Mouse (Mus musculus) WW6 (cell line): ENCODE results near the gene Pced1b.
"Not testable (repeated sequence)": the region's sequence is repeated elsewhere in the genome, so short reads cannot be mapped to it uniquely, and the experiment has no call there.

ENCODE experiments used
- DNase-seq: peaks from one replicate; pipeline ENCODE4 v3.0.0-alpha.2; 2013; ENCODE audit warnings: low read depth, low spot score

Gene Pced1b

DNA sequence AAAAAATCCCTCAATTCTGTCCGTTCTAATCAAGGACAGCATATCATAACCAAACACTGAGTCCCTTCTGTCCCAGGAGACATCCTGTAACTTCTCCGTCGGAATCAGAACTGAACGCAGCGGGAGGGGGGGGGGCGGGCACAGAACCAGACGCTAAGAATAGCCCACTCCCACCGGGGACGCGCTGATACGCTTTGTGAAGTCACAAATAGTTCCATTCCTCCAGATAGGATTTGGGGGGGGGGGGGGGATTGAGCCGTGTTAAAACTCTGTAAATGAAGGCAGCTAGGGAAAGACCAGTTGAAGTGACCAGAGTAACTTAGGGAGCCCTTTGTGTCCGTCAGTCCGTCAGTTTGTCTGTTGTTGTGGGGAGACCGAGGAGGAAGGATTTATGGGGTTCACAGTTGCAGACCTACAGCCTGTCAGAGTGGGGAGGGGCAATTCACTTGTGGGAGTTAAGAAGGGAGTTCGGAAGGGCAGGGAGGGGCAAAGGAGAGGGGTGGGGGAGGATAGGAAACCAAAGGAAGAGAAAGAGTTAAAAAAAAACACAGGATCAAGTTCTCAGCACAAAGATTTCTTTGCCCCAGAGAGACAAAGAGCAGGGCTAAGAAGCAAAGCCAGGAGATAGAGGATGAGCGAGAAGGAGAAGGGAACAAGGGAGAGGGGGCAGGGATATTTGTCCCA, 91.6 kb downstream of the Pced1b start:
- DNase-seq: no peak

- no peak for DNase-seq
Measured at GRCm38 (mm10) chr15:97342336-97342735, 95.4 kb downstream of the Pced1b start.

- no peak for DNase-seq
Measured at GRCm38 (mm10) chr15:97342945-97343344, 96.0 kb downstream of the Pced1b start.

GRCm38 (mm10) chr15:97343921-97344320, 97.0 kb downstream of the Pced1b start:
- DNase-seq: no peak

DNA sequence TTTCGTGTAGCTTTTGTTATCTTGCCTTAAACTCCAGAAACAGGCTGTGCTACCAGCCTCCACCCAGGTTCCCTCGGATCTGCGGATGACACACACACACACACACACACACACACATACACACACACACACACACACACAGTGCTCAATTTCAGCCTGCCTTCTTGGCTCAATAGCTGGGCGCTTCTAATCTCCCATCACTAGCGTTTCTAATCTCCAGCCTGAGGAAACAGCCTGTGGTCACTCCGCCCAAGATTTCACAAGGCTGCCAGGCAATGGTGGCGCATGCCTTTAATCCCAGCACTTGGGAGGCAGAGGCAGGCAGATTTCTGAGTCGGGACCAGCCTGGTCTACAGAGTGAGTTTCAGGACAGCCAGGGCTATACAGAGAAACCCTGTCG, 98.2 kb downstream of the Pced1b start:
- no peak for DNase-seq

DNA sequence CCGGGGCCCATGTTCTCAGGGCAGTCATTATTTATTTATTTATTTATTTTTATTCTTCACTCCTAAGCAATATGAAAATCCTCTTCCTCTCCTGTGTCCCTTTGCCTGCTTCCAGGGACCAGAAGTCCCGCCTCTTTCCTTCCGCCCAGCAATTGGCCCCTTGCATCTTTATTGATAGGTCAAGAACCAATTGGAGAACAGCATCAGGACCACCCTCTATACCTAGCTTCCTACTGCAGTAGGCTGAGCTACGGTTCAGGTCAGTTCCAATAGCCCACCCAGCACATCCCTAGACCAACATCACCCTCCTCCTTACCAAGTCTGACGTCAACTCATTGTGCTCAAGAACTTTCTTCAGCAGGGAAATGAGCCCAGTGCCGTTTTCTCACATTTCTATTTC, 99.0 kb downstream of the Pced1b start:
- DNase-seq: no peak

GRCm38 (mm10) chr15:97346413-97346812, 99.5 kb downstream of the Pced1b start:
- DNase-seq: no peak

DNA sequence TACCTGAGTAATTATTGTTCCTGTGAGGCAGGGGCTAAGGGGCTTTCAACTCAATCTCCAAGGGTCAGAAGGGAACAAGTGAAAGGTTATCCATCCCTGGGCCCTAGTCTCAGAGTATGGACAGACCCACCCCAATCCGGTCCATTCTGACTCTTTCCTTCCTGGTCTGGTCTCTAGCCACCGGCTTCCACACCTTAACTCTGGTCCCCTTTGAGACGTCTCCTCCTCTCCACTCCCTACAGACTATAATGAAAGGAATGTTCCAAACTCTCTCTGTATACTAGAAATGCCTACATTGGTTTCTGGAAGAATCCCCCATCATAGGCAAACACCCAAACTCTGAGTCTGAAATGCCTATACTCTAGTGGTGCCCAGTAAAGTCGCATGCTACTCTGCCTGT, 100.0 kb downstream of the Pced1b start:
- no peak for DNase-seq

DNA sequence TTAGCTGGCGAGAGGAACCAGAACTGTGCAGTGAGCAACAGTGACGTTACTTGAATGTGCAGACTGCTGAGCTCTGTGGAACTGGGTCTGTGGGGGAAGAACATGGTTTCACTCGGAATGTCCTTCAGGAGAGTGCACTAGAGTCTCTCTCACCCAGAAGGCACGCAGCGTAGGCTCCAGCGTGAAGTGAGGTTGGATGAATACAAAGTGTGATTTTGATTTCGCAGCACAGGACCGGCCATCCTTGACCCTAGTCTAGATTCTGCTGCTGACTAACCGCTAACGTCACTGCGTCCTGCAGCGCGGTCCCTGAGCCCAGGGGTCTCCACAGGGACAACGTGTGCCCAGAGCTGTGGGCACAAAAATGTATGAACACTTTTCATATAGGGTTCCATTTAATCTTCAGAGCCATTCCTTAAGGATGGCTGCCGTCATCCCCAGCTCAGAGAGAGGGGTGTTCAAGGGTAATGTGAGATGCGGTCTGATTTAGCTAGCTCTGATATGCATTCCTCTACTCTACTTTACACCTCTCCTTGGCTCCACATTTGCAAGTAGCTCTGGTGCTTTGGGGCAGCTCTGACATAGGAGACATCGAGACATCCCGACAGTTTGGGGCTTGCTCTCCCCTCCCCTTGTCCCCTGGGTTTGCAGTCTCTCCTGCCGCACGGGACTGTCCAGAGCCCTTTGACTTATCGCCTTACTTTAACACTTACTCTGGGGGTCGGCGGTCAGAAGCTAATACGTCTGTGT, 101.8 kb downstream of the Pced1b start:
- no peak for DNase-seq

DNA sequence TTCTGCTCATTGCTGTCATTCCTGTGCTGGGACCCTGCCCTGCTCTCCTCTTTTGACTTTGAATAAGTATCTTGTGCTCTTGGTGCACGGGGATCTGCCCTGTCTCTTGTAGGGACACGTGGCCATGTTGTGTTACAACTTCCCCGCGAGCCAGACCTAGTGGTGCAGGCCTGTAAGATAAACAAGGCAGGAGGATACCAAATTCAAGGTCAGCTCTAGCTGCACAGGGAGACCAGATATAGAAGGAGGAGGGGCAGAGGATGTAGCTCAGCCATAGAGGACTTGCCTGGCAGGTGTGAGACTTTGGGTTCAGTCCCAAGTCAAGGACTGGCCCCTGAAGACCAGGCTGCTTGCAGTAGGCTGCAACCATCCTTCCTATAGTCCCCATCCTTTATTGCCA, 103.6 kb downstream of the Pced1b start:
- DNase-seq: no peak

GRCm38 (mm10) chr15:97351016-97351415, 104.1 kb downstream of the Pced1b start:
- no peak for DNase-seq

DNA sequence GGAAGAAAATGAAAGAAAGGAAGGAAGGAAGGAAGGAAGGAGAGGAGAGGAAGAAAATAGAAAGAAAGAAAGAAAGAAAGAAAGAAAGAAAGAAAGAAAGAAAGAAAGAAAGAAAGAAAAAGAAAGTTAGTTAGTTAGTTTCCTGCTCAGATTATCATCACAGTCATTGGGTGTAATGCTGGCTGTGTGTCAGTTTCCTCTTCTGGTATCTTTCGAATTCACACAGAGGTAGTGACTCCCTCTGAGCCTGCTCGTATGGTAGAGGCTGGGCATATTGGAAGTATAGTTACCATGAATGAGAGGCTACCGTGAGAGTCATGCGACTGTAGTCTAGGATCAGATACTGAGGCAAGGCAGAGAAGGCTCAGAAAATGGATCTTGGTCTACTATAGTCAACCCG, 104.8 kb downstream of the Pced1b start:
- no peak for DNase-seq

DNA sequence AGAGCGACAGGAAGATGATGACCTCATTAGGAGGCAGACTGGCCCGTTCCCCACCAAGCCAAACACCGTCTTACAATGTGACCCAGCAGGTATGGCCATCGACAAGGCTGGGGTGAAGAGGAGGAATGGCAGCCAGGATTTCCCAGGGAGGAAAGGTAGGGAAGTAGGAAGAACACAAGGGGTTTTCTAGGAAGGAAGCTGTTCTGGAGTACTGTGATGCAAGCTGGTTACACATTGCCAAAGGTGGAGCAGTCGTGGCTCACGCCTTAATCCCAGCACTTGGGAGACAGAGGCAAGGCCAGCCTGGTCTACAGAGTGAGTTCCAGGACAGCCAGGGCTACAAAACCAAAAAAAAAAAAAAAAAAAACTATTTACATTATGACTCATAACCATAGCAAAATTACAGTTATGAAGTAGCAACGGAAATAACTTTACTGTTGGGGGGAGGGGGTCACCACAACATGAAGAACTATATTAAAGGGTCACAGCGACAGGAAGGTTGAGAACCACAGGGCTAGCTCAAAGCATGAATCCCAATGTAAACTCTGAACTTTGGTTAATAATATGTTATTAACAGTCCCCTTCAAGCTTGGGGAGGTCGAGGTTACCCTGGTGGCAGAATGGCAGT, 108.9 kb downstream of the Pced1b start:
- DNase-seq: no peak

DNA sequence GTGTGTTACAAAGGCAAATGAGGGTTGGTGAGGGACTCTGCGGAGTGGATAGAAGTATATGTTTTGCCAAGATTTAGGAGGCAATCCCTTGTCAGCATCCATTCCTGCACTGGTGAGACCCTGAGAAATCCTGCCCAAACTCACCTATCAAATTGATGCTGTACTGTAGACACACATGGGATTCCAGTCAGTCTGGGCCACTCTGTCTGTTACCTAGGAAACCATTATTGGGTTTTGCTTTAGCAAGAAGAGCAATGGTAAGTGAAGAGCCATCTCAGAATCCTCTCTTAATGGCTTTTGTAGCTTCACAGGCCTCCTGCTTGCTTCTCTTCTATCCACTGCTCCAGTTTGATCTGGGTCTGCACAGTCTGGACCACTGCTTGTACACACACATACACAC, 110.1 kb downstream of the Pced1b start:
- no peak for DNase-seq

DNA sequence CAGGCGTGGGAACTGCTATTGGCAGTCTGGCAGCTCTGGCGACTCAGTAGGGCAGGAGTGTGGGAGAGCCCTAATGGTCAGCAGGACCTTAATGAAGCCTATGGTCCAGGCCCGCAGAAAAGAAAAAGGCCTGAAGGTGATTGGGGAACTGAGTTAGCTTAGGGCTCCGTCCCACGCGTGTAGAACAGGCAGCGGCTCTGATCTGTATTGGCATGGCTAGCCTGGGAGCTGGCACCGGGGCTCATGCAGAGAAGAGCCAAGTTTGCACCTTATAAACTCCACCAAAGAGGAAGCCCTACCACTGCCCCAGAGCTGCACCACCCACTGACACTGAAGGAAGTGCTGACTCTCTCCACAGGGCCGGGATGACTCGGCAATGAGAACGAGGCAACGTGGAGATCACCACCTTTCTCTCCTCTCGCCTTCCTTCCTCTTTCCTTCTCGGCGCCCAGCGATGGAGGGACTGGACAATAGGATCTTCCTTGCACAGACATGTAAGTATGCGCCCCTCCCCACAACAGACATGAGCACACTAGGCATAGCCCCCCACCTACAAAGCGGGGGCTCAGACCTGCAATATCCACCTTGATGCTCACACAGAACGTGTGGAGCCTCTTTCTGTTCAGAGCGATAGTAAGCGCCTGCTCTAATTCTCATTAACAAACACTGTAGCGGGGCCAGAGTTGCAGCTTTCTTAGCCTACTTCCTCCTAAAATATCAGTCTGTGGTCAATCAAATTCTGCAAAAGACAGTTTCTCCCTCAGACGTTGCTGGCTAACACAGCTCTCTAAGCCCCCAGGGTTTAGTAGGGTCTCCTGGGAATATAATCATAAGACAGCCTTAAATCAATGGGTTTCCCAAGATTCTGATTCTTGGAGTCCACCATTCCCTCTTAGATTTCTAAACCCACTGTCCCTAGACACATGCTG, 114.2 kb downstream of the Pced1b start:
- DNase-seq: no peak

GRCm38 (mm10) chr15:97361771-97362171, 114.9 kb downstream of the Pced1b start:
- no peak for DNase-seq

DNA sequence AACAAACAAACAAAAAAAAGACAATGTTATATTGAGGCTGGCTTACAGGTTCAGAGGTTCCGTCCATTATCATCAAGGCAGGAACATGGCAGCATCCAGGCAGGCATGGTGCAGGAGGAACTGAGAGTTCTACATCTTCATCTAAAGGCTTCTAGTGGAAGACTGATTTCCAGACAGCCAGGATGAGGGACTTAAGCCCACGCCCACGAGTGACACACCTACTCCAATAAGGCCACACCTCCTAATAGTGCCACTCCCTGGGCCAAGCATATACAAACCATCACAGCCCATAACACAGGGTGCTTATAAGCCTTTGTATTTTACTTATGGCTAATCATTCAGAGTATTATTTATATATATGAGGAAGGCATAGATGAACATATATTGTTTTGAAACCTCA, 117.4 kb downstream of the Pced1b start:
- not testable (repeated sequence) for DNase-seq

DNA sequence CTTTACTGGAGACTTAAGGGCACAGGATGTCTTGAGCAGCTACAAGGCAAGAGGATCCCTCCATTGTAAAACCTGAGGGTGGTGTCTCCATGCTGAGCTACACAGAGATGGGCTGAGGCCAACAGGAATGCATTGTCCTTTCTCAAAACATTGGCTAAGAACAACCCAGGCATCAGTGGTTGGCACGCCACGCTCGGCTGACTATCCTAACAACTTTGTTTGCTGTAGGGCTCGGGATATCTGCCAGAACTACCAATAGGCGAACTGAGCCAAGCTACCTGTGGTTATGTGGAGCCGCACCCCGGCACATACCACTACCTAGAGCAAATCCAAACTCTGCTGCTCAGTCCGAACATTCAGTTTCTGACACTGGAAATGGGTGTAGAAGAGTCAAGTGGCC, 118.1 kb downstream of the Pced1b start:
- DNase-seq: no peak

GRCm38 (mm10) chr15:97368035-97368608, 121.2 kb downstream of the Pced1b start:
- no peak for DNase-seq

DNA sequence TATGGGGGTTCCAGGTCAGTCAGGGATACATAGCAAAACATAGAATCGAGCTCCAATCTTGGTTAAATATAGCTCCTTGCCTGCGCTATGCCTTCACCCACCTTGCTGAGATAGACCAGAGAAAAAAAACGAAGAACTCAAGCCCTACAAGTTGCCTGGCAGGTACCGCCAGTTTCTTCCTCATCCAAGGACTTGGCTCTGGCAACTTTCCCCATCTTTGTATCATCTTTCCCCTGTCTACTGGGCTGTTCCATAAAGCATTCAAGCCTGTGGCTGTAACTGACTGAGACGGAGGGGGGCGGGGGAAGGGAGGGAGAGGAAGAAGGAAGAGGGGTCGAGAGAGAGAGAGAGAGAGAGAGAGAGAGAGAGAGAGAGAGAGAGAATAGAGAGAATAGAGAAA, 121.7 kb downstream of the Pced1b start:
- no peak for DNase-seq

GRCm38 (mm10) chr15:97369144-97369543, 122.2 kb downstream of the Pced1b start:
- DNase-seq: peak; percentile 78
